Mouse (Mus musculus): ENCODE measurements at regions not wholly inside any gene's neighbourhood (a gene's known extent, or its start where the extent isn't known, plus 50 kb on each side); places are given as distances from the start of the nearest gene placed in this dataset.

DNA sequence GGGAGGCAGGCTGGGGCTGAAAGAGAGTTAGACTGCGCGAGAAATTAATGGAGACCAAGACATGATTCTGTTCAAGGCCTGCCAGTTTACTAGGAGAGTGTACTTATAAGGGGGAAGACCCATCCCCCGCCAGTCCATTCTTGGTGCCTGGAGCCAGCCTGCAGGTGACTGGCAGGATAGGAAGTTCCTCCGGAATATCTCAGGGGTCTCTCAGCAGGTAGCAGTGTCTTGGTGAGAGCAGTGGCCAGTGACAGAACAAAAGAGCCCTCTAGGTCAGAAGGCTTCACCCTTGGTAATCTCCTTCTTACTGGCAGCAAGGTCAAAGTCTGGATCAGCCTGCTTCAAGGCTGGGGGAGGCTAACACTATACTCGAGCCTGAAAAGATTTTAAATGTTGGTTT, 83.7 kb upstream of the Zfp804b start:
- Histone ChIP-seq H3K9ac (no peak overlapping the region), H3K4me2 (no peak overlapping the region), H3K9me3 (no peaks in the 10 kb centered on the region), H3K27me3 (replicated peaks) (no peaks in the 10 kb centered on the region), H3K27ac (no peak overlapping the region), H3K36me3 (no peaks in the 10 kb centered on the region), H3K4me1 (no peaks in the 10 kb centered on the region), H3K4me3 (replicated peaks) (no peak overlapping the region)
- ATAC-seq (ENCODE audit: insufficient read depth, low FRiP score, low read depth) = no peak
- 49% methylated on average over 5 of the region's 5 CpGs for WGBS

DNA sequence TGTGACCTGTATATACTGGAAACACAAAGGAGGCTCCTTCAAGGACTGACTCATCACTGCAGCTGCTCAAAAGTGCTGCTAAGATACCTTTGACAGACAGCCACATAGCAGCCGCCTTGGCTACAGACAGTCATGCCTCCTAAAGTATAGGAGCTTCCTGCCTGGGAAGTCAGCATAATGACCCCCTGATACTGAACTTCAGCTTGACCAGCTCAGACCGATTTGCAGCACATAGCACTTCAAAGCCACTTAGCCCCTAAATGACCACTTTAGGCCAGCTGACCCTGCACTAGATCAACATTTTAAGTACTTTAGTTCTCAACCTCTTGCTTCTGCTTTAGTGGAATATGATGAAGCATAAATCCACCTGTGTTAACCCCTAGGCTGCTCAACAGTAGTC, 91.9 kb upstream of the Zfp804b start:
- Histone ChIP-seq H3K9me3 (no peaks in the 10 kb centered on the region), H3K9ac (no peak overlapping the region), H3K36me3 (no peaks in the 10 kb centered on the region), H3K4me3 (replicated peaks) (no peak overlapping the region), H3K4me2 (no peak overlapping the region), H3K27ac (no peak overlapping the region), H3K4me1 (no peaks in the 10 kb centered on the region), H3K27me3 (replicated peaks) (no peaks in the 10 kb centered on the region)
- ATAC-seq (ENCODE audit: insufficient read depth, low FRiP score, low read depth) = no peak
- 48% methylated on average over 2 of the region's 2 CpGs for WGBS

- Histone ChIP-seq H3K4me1 (no peaks in the 10 kb centered on the region), H3K4me3 (replicated peaks) (no peak overlapping the region), H3K27ac (no peak overlapping the region), H3K9me3 (no peaks in the 10 kb centered on the region), H3K36me3 (no peaks in the 10 kb centered on the region), H3K27me3 (replicated peaks) (no peaks in the 10 kb centered on the region), H3K4me2 (no peak overlapping the region), H3K9ac (no peak overlapping the region)
- 73% methylated on average over 2 of the region's 2 CpGs for WGBS
- ATAC-seq (ENCODE audit: insufficient read depth, low FRiP score, low read depth) = no peak
Measured at GRCm38 (mm10) chr5:7448001-7448400, 103.4 kb upstream of the Zfp804b start.

DNA sequence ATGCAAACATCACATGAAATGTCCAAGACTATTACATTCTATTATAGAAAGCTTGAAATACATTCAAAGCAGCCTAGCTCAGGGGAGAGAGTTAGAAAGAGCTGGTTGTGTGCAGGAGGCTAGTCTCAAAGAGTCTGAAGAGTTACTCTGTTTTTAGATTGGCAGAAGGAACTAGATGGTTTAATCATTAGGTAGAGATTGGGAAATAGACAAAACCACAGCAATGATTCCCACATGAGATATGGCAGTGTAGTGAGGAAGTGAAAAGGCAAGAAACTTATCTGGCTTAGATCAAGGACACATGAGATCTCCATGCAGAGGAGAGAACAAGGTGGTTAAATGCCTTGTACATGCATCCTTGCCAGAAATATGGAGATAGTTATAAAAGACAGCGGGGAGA, 110.3 kb upstream of the Zfp804b start:
- WGBS = 87% methylated on average over 1 of the region's 1 CpGs
- no peak for ATAC-seq (ENCODE audit: insufficient read depth, low FRiP score, low read depth)

GRCm38 (mm10) chr5:7457102-7457501, 112.5 kb upstream of the Zfp804b start:
- Histone ChIP-seq H3K4me3 (replicated peaks) (no peak overlapping the region), H3K9ac (no peak overlapping the region), H3K9me3 (no peaks in the 10 kb centered on the region), H3K27ac (no peak overlapping the region), H3K4me1 (no peaks in the 10 kb centered on the region), H3K27me3 (replicated peaks) (no peaks in the 10 kb centered on the region), H3K4me2 (no peak overlapping the region), H3K36me3 (no peaks in the 10 kb centered on the region)
- WGBS = 67% methylated on average over 3 of the region's 3 CpGs
- ATAC-seq (ENCODE audit: insufficient read depth, low FRiP score, low read depth) = no peak

More for the DNA sequence above, 110.3 kb upstream of the Zfp804b start:
- H3K4me1 ChIP-seq = no peaks in the 10 kb centered on the region
- no peak overlapping the region for H3K9ac ChIP-seq
- H3K4me3 ChIP-seq (replicated peaks) = no peak overlapping the region
- no peaks in the 10 kb centered on the region for H3K27me3 ChIP-seq (replicated peaks)
- H3K9me3 ChIP-seq = no peaks in the 10 kb centered on the region
- no peak overlapping the region for H3K27ac ChIP-seq
- no peak overlapping the region for H3K4me2 ChIP-seq
- H3K36me3 ChIP-seq = no peaks in the 10 kb centered on the region

DNA sequence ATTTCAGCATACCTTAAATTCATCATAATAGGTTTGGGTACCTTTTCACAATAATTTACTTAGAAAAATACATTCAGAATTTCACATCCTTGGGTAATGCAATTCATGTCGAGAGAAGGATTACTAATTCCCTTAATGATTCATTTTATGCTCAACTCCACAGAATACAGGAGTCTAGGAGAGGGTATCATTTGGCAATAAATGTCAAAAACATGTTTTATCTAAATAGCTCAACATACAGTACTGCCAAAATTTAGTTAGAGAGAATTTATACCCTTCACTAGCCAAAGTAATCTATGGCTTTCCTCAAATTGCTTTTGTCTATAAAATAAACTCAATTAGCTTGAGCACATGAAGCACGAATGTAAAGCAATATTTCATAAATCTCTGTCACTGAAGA, 144.6 kb upstream of the Zfp804b start:
- no peak for ATAC-seq (ENCODE audit: insufficient read depth, low FRiP score, low read depth)
- no peak overlapping the region for H3K4me3 ChIP-seq (replicated peaks)
- no peaks in the 10 kb centered on the region for H3K4me1 ChIP-seq
- no peaks in the 10 kb centered on the region for H3K27me3 ChIP-seq (replicated peaks)
- no peak overlapping the region for H3K9ac ChIP-seq
- no peak overlapping the region for H3K27ac ChIP-seq
- H3K4me2 ChIP-seq = no peak overlapping the region
- WGBS = 43% methylated on average over 2 of the region's 2 CpGs
- H3K36me3 ChIP-seq = no peaks in the 10 kb centered on the region
- H3K9me3 ChIP-seq = no peaks in the 10 kb centered on the region

DNA sequence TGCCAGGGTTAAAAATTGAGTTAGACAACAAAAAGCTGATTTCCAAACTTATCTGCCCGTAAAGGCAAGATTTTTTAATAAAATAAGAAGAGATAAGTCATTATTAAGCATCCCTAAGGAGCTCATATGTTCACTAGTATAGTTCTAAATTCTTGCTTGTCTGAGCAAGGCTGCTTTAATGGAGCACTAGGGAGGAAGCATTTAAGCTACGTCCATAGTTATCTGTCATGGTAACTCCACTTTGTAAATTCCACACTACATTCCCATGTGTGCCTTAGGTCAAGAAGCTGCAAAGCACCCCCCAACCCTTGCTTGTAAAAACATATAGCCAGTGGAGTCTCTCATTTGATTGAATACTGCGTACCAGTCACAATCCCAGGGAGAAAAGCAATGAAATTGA, 145.0 kb upstream of the Zfp804b start:
- no peak for ATAC-seq (ENCODE audit: insufficient read depth, low FRiP score, low read depth)
- H3K9ac ChIP-seq = no peak overlapping the region
- no peak overlapping the region for H3K27ac ChIP-seq
- no peak overlapping the region for H3K4me2 ChIP-seq
- no peaks in the 10 kb centered on the region for H3K27me3 ChIP-seq (replicated peaks)
- 54% methylated on average over 3 of the region's 3 CpGs for WGBS
- H3K9me3 ChIP-seq = no peaks in the 10 kb centered on the region
- H3K4me1 ChIP-seq = no peaks in the 10 kb centered on the region
- H3K36me3 ChIP-seq = no peaks in the 10 kb centered on the region
- H3K4me3 ChIP-seq (replicated peaks) = no peak overlapping the region

GRCm38 (mm10) chr5:7517520-7518181, 173.1 kb upstream of the Zfp804b start:
- Histone ChIP-seq H3K4me3 (replicated peaks) (no peak overlapping the region), H3K4me1 (no peaks in the 10 kb centered on the region), H3K27ac (no peak overlapping the region), H3K4me2 (no peak overlapping the region), H3K27me3 (replicated peaks) (no peaks in the 10 kb centered on the region), H3K9me3 (no peaks in the 10 kb centered on the region), H3K36me3 (no peaks in the 10 kb centered on the region), H3K9ac (no peak overlapping the region)
- WGBS = 49% methylated on average over 3 of the region's 3 CpGs
- ATAC-seq (ENCODE audit: insufficient read depth, low FRiP score, low read depth) = no peak

DNA sequence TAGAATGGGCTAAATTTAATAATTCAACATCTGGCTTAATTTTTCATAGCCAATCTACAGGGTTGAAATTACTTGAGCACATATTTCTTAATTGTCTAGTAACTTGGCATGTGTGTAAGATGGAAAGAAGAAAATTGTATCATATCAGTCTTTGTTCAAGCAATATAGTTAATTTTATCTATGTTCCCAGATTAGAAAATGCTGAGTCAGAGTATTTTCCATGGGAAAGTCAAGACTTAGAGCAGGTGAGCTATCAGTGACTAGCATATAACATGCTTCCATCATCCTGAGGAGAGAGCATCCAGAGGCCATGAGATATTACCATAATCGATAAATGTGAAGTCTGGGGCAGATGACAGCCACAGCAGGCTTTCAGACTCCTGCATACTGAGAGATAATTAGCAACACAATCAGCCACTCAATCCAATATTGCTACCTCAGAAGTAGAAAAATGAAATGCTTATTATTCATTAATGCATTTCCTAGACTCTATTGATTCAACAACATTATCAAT, 188.2 kb upstream of the Zfp804b start:
- WGBS = 84% methylated on average over 1 of the region's 1 CpGs
- no peak for ATAC-seq (ENCODE audit: insufficient read depth, low FRiP score, low read depth)
- H3K4me1 ChIP-seq = no peaks in the 10 kb centered on the region
- no peak overlapping the region for H3K4me2 ChIP-seq
- H3K27ac ChIP-seq = no peak overlapping the region
- no peaks in the 10 kb centered on the region for H3K27me3 ChIP-seq (replicated peaks)
- H3K9ac ChIP-seq = no peak overlapping the region
- H3K4me3 ChIP-seq (replicated peaks) = no peak overlapping the region
- H3K9me3 ChIP-seq = no peaks in the 10 kb centered on the region
- H3K36me3 ChIP-seq = no peaks in the 10 kb centered on the region

DNA sequence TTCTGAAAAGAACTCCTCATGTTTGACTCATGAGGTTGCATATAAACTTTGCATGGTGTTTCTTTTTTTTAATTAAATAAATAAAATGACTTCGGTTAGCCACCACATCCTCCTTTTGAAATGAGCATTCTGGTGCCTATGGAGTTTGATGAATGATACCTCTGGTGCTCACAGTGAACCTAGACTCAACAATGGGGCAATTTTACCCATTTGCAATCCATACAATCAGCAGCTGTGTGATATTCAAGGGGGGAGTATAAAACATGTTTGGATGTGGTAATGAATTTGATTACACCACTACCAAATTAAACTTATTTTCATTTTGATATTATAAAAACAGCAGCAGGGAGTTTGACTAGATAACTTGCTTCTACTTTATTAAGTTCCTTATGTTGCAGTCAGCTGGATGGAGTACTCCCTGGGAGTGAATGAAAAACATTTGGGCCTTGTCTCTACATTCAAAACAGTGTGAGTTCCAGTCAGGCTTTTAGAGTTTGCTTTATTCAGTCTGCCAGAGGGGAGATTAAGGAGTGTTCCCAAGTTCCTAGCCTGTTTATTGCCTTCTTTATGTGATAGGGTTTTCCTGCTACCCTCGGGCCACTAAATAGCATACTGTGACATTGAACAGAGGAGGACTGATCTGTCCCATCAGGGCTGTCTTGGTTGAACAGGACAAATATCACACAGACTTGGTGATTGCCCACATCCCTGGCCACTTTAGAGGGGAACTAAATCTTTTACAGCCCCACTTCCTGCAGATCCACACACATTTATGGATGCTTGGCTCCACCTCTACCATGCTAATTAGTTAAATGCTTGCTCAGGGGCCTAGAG, 195.5 kb upstream of the Zfp804b start:
- no peaks in the 10 kb centered on the region for H3K9me3 ChIP-seq
- H3K27me3 ChIP-seq (replicated peaks) = no peaks in the 10 kb centered on the region
- no peak overlapping the region for H3K4me3 ChIP-seq (replicated peaks)
- WGBS = 46% methylated on average over 2 of the region's 2 CpGs
- no peaks in the 10 kb centered on the region for H3K36me3 ChIP-seq
- H3K4me2 ChIP-seq = no peak overlapping the region
- H3K4me1 ChIP-seq = no peaks in the 10 kb centered on the region
- peak overlapping the region; percentile 35; the same call in 1 of the 2 replicates for H3K27ac ChIP-seq
- H3K9ac ChIP-seq = no peak overlapping the region
- no peak for ATAC-seq (ENCODE audit: insufficient read depth, low FRiP score, low read depth)

- 59% methylated on average over 4 of the region's 4 CpGs for WGBS
Measured at GRCm38 (mm10) chr5:7540646-7541038, 196.1 kb upstream of the Zfp804b start.

DNA sequence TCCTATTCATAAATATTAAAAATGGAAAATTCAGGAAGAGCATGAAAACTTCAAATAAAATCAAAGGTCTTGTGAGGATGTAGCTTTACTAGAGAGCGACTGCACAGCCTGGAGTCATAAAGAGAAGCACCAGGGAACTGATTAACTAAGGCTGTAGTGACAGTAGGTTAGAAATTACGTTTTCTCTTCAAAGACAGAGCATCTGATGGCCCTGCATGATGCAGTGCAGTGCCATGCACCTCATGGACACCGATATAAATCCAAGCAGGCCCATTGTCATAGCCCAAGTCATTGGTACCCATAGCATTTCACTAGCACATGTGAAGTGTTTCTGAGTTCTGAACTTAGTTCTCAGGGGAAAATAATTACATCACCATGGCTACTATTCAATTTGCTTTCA, 199.3 kb upstream of the Zfp804b start:
- no peaks in the 10 kb centered on the region for H3K27me3 ChIP-seq (replicated peaks)
- H3K9me3 ChIP-seq = no peaks in the 10 kb centered on the region
- no peak overlapping the region for H3K4me2 ChIP-seq
- H3K9ac ChIP-seq = no peak overlapping the region
- no peaks in the 10 kb centered on the region for H3K4me1 ChIP-seq
- H3K36me3 ChIP-seq = no peaks in the 10 kb centered on the region
- no peak overlapping the region for H3K4me3 ChIP-seq (replicated peaks)
- no peak overlapping the region for H3K27ac ChIP-seq
- no peak for ATAC-seq (ENCODE audit: insufficient read depth, low FRiP score, low read depth)
- 74% methylated on average over 3 of the region's 3 CpGs for WGBS

More at GRCm38 (mm10) chr5:7540646-7541038, 196.1 kb upstream of the Zfp804b start:
- no peak for ATAC-seq (ENCODE audit: insufficient read depth, low FRiP score, low read depth)
- Histone ChIP-seq H3K27me3 (replicated peaks) (no peaks in the 10 kb centered on the region), H3K27ac (peak overlapping the region; percentile 35; the same call in 1 of the 2 replicates), H3K36me3 (no peaks in the 10 kb centered on the region), H3K4me1 (no peaks in the 10 kb centered on the region), H3K4me3 (replicated peaks) (no peak overlapping the region), H3K4me2 (no peak overlapping the region), H3K9me3 (no peaks in the 10 kb centered on the region), H3K9ac (no peak overlapping the region)
